ENCODE assay signal across 22 mouse cellular contexts in genomic region chr5:126703516-126704282, GRCm38 (mm10).
A peak's percentile ranks its signal among the peaks of the same experiment; 100 is the strongest.
DNase-seq lines count a peak whose midpoint lies in the region; ATAC-seq and TF ChIP-seq lines count a peak whose summit lies in the region.
"Had no signal": no experiment of that assay in that cellular context is flagged by ENCODE, and none has a peak within 500 bp of the region (broad histone marks: within the 10 kb centered on the region; RNA-seq: fewer than 3 reads in every experiment).

No protein-coding gene starts in this region.

- H3K9me3 ChIP-seq in hindbrain, embryonic 13.5 days, result no peaks in the 10 kb centered on the region
- no peaks in the 10 kb centered on the region for H3K9me3 ChIP-seq in hindbrain, embryonic 11.5 days (ENCODE audit: control insufficient read depth, low read length)
- H3K9me3 ChIP-seq in forebrain, embryonic 16.5 days (ENCODE audit: control insufficient read depth, low read length), result no peaks in the 10 kb centered on the region
- H3K9me3 ChIP-seq: heart, embryonic 10.5 days; intestine, embryonic 15.5 days; stomach, embryonic 15.5 days had no signal

- no peak for DNase-seq in hindbrain, embryonic 11.5 days (ENCODE audit: low spot score)
- DNase-seq in kidney, postnatal 10 days, result peak; percentile 8
- DNase-seq in kidney, adult 2 months, result no peak
- peak; percentile 78 for DNase-seq in brain, embryonic 14.5 days (ENCODE audit: low read depth)
- no peak for DNase-seq in spleen, postnatal 10 days (ENCODE audit: low spot score in 2 of 2)
- DNase-seq in lung, adult 18-20 months, result no peak
- DNase-seq: adrenal gland, adult 8-10 months; cerebellum, adult 18-20 months; cerebellum, postnatal 14 days; gastrocnemius, postnatal 36 days; heart, postnatal 4 days; liver, embryonic 13.5 days; lung, embryonic 14.5 days; right cerebral cortex, adult 18-20 months; right cerebral cortex, postnatal 4 days; thymus, postnatal 25 days had no signal

- TF ChIP-seq POLR2A in kidney, adult 2 months (IDR thresholded peaks at IDR 0.05; ENCODE audit: low read depth, low read length), result no peak
- TF ChIP-seq POLR2A in brain, embryonic 14.5 days (IDR thresholded peaks at IDR 0.05; ENCODE audit: borderline replicate concordance, extremely low read depth, insufficient read depth, insufficient read length, poor library complexity, severe bottlenecking), result no peak

- no peaks in the 10 kb centered on the region for H3K36me3 ChIP-seq in hindbrain, embryonic 13.5 days
- H3K36me3 ChIP-seq in hindbrain, embryonic 11.5 days (ENCODE audit: control insufficient read depth, insufficient read depth, low read length), result no peaks in the 10 kb centered on the region
- H3K36me3 ChIP-seq in kidney, adult 2 months (ENCODE audit: control insufficient read depth, insufficient read depth, low read length), result no peaks in the 10 kb centered on the region
- H3K36me3 ChIP-seq in forebrain, embryonic 16.5 days (ENCODE audit: control insufficient read depth, insufficient read depth), result no peaks in the 10 kb centered on the region
- H3K36me3 ChIP-seq: heart, embryonic 10.5 days; intestine, embryonic 15.5 days; liver, embryonic 13.5 days; stomach, embryonic 15.5 days had no signal

- H3K4me3 ChIP-seq in hindbrain, embryonic 13.5 days, result no peak overlapping the region
- H3K4me3 ChIP-seq in hindbrain, embryonic 11.5 days (ENCODE audit: low read depth, low read length), result no peak overlapping the region
- H3K4me3 ChIP-seq in kidney, adult 2 months (ENCODE audit: insufficient read depth, low read depth, low read length), result no peak overlapping the region
- H3K4me3 ChIP-seq in forebrain, embryonic 16.5 days (replicated peaks; ENCODE audit: low read length), result no peak overlapping the region
- H3K4me3 ChIP-seq: heart, embryonic 10.5 days; intestine, embryonic 15.5 days; left cerebral cortex, adult 2 months; liver, embryonic 13.5 days; stomach, embryonic 15.5 days had no signal

- H3K27ac ChIP-seq in hindbrain, embryonic 13.5 days, result no peak overlapping the region
- no peak overlapping the region for H3K27ac ChIP-seq in hindbrain, embryonic 11.5 days (ENCODE audit: low read depth, low read length)
- no peak overlapping the region for H3K27ac ChIP-seq in kidney, adult 2 months (ENCODE audit: insufficient read depth, low read depth, low read length)
- H3K27ac ChIP-seq in forebrain, embryonic 16.5 days (ENCODE audit: low read length), result no peak overlapping the region
- H3K27ac ChIP-seq: heart, embryonic 10.5 days; intestine, embryonic 15.5 days; left cerebral cortex, adult 2 months; liver, embryonic 13.5 days; stomach, embryonic 15.5 days had no signal

- peak; percentile 78; the same call in 1 of the 2 replicates for ATAC-seq in hindbrain, embryonic 13.5 days (ENCODE audit: low FRiP score)
- no peak for ATAC-seq in hindbrain, embryonic 11.5 days (ENCODE audit: low FRiP score)
- peak; percentile 89 for ATAC-seq in forebrain, embryonic 16.5 days
- ATAC-seq: intestine, embryonic 15.5 days had no signal

- 0 out of 2 replicates have a peak, but pooled peaks cover 3% of the 10 kb centered on the region for H3K27me3 ChIP-seq in hindbrain, embryonic 13.5 days
- H3K27me3 ChIP-seq in hindbrain, embryonic 11.5 days (ENCODE audit: control insufficient read depth, insufficient read depth, low read length), result no peaks in the 10 kb centered on the region
- H3K27me3 ChIP-seq in kidney, adult 2 months (replicated peaks; ENCODE audit: control insufficient read depth, insufficient read depth, low read length), result no peaks in the 10 kb centered on the region; the same call in 1 of the 2 replicates
- H3K27me3 ChIP-seq in forebrain, embryonic 16.5 days (replicated peaks; ENCODE audit: control insufficient read depth, insufficient read depth, low read length), result no peaks in the 10 kb centered on the region
- H3K27me3 ChIP-seq: intestine, embryonic 15.5 days; liver, embryonic 13.5 days; stomach, embryonic 15.5 days had no signal

- peaks cover 10% of the 10 kb centered on the region for H3K4me1 ChIP-seq in hindbrain, embryonic 13.5 days (replicated peaks)
- H3K4me1 ChIP-seq in hindbrain, embryonic 11.5 days (replicated peaks; ENCODE audit: control insufficient read depth, insufficient read depth, low read length), result no peaks in the 10 kb centered on the region
- H3K4me1 ChIP-seq in kidney, adult 2 months (ENCODE audit: control insufficient read depth, insufficient read depth, low read length), result no peaks in the 10 kb centered on the region
- H3K4me1 ChIP-seq in forebrain, embryonic 16.5 days (replicated peaks; ENCODE audit: control insufficient read depth, insufficient read depth, low read length), result peaks cover 6% of the 10 kb centered on the region; the same call in 1 of the 2 replicates
- H3K4me1 ChIP-seq: heart, embryonic 10.5 days; intestine, embryonic 15.5 days; liver, embryonic 13.5 days; stomach, embryonic 15.5 days had no signal

- no peak for TF ChIP-seq CTCF in kidney, adult 2 months (conservative IDR thresholded peaks at IDR 0.05; ENCODE audit: insufficient read depth, insufficient read length, low read depth, low read length)
- no peak for TF ChIP-seq CTCF in brain, embryonic 14.5 days (IDR thresholded peaks at IDR 0.05; ENCODE audit: borderline replicate concordance, extremely low read depth, insufficient read depth, insufficient read length)

- no peak overlapping the region for H3K4me2 ChIP-seq in hindbrain, embryonic 13.5 days
- no peak overlapping the region for H3K4me2 ChIP-seq in hindbrain, embryonic 11.5 days (replicated peaks; ENCODE audit: low read depth, low read length)
- H3K4me2 ChIP-seq in forebrain, embryonic 16.5 days (ENCODE audit: low read length), result no peak overlapping the region
- H3K4me2 ChIP-seq: intestine, embryonic 15.5 days; liver, embryonic 13.5 days; lung, embryonic 14.5 days; stomach, embryonic 15.5 days had no signal

- 54% methylated on average over 8 of the region's 8 CpGs for WGBS in hindbrain, embryonic 13.5 days
- WGBS in hindbrain, embryonic 11.5 days, result 76% methylated on average over 8 of the region's 8 CpGs
- 24% methylated on average over 8 of the region's 8 CpGs for WGBS in kidney, adult 2 months
- 35% methylated on average over 8 of the region's 8 CpGs for WGBS in forebrain, embryonic 16.5 days

- H3K9ac ChIP-seq in hindbrain, embryonic 13.5 days, result no peak overlapping the region
- no peak overlapping the region for H3K9ac ChIP-seq in hindbrain, embryonic 11.5 days (ENCODE audit: low read depth, low read length)
- H3K9ac ChIP-seq in forebrain, embryonic 16.5 days (replicated peaks; ENCODE audit: low read depth, low read length), result no peak overlapping the region
- H3K9ac ChIP-seq: intestine, embryonic 15.5 days; liver, embryonic 13.5 days; lung, embryonic 14.5 days; stomach, embryonic 15.5 days had no signal

Comparison
In these comparisons a context has a peak if more than half of its experiments do, and no peak if none do; other contexts are left out.
1. DNase-seq: peak in kidney, postnatal 10 days (single experiment) and brain, embryonic 14.5 days (single experiment); none in hindbrain, embryonic 11.5 days (single experiment), kidney, adult 2 months (single experiment), spleen, postnatal 10 days (0 of 2) and lung, adult 18-20 months (0 of 2).